Mouse (Mus musculus) testis, postnatal 14 days (tissue): ENCODE results near the gene Ociad1.

Source experiments
- DNase-seq: peaks from one replicate; pipeline ENCODE4 v3.0.0; 2021; ENCODE audit warnings: low spot score

Gene Ociad1

GRCm38 (mm10) chr5:73292502-73293457 lies at the start of gene Ociad1:
TSS of gene Ociad1 (plus strand) at chr5:73292784.
- peak; percentile 96 for DNase-seq

GRCm38 (mm10) chr5:73244403-73244802 lies 48.2 kb upstream of the Ociad1 start:
- no peak for DNase-seq

- DNase-seq = no peak
These were observed 46.2 kb upstream of the Ociad1 start for GRCm38 (mm10) chr5:73246414-73246813.

- no peak for DNase-seq
These were observed 44.4 kb upstream of the Ociad1 start for GRCm38 (mm10) chr5:73248211-73248610.

- DNase-seq = no peak
These were observed 43.2 kb upstream of the Ociad1 start for GRCm38 (mm10) chr5:73249341-73249740.

GRCm38 (mm10) chr5:73252739-73253138 lies 39.8 kb upstream of the Ociad1 start:
- no peak for DNase-seq

- DNase-seq = no peak
These were observed 37.9 kb upstream of the Ociad1 start for GRCm38 (mm10) chr5:73254660-73255059.

GRCm38 (mm10) chr5:73255321-73256251 lies 37.0 kb upstream of the Ociad1 start:
- peak; percentile 40 for DNase-seq

- peak; percentile 94 for DNase-seq
These were observed 36.1 kb upstream of the Ociad1 start, which contains the start of gene Fryl for GRCm38 (mm10) chr5:73256352-73257065. TSS of gene Fryl (minus strand) at chr5:73256619.

- no peak for DNase-seq
These were observed 35.5 kb upstream of the Ociad1 start for GRCm38 (mm10) chr5:73257096-73257495.

- DNase-seq = no peak
These were observed 34.9 kb upstream of the Ociad1 start for GRCm38 (mm10) chr5:73257723-73258122.

- no peak for DNase-seq
These were observed 28.5 kb upstream of the Ociad1 start for GRCm38 (mm10) chr5:73264122-73264521.

- DNase-seq = no peak
These were observed 27.1 kb upstream of the Ociad1 start for GRCm38 (mm10) chr5:73265460-73265859.

GRCm38 (mm10) chr5:73268636-73269213 lies 23.9 kb upstream of the Ociad1 start:
- DNase-seq = no peak

GRCm38 (mm10) chr5:73270612-73271011 lies 22.0 kb upstream of the Ociad1 start:
- DNase-seq = no peak

- no peak for DNase-seq
These were observed 19.4 kb upstream of the Ociad1 start for GRCm38 (mm10) chr5:73273171-73273570.

- no peak for DNase-seq
These were observed 17.6 kb upstream of the Ociad1 start for GRCm38 (mm10) chr5:73274941-73275340.

- no peak for DNase-seq
These were observed 13.4 kb upstream of the Ociad1 start for GRCm38 (mm10) chr5:73279190-73279589.

- no peak for DNase-seq
These were observed 12.6 kb upstream of the Ociad1 start for GRCm38 (mm10) chr5:73279732-73280566.

- no peak for DNase-seq
These were observed 12.1 kb upstream of the Ociad1 start for GRCm38 (mm10) chr5:73280567-73280850.

GRCm38 (mm10) chr5:73284046-73284445 lies 8.5 kb upstream of the Ociad1 start:
- no peak for DNase-seq
